Comparison of ENCODE assay signal across 15 mouse cellular contexts in genomic region chr8:107872121-107872520, GRCm38 (mm10).
DNase-seq lines count a peak whose midpoint lies in the region; ATAC-seq and TF ChIP-seq lines count a peak whose summit lies in the region.
"Had no signal": no experiment of that assay in that cellular context is flagged by ENCODE, and none has a peak within 500 bp of the region (broad histone marks: within the 10 kb centered on the region; RNA-seq: fewer than 3 reads in every experiment).

No protein-coding gene starts in this region.

- peaks cover 4% of the 10 kb centered on the region; the same call in 1 of the 2 replicates for H3K9me3 ChIP-seq in forebrain, embryonic 12.5 days
- H3K9me3 ChIP-seq in hindbrain, embryonic 11.5 days (ENCODE audit: control insufficient read depth, low read length): 0 out of 2 replicates have a peak, but pooled peaks cover 3% of the 10 kb centered on the region
- H3K9me3 ChIP-seq in limb, embryonic 13.5 days: peaks cover 5% of the 10 kb centered on the region; the same call in 1 of the 2 replicates
- H3K9me3 ChIP-seq in midbrain, postnatal 0 days (ENCODE audit: low read length): no peaks in the 10 kb centered on the region
- no peaks in the 10 kb centered on the region for H3K9me3 ChIP-seq in kidney, embryonic 14.5 days (ENCODE audit: control insufficient read depth, low read length)

- H3K4me2 ChIP-seq in forebrain, embryonic 12.5 days: peak overlapping the region; percentile 46
- H3K4me2 ChIP-seq in hindbrain, embryonic 11.5 days (replicated peaks; ENCODE audit: low read depth, low read length): peak overlapping the region; percentile 19; the same call in 1 of the 2 replicates
- peak overlapping the region; percentile 52 for H3K4me2 ChIP-seq in limb, embryonic 13.5 days (replicated peaks)
- peak overlapping the region; percentile 36 for H3K4me2 ChIP-seq in midbrain, postnatal 0 days (ENCODE audit: low read depth, low read length, poor library complexity, severe bottlenecking)
- no peak overlapping the region for H3K4me2 ChIP-seq in kidney, embryonic 14.5 days (replicated peaks; ENCODE audit: low read depth, low read length)
- H3K4me2 ChIP-seq: embryonic facial prominence, embryonic 15.5 days had no signal

- 0 out of 2 replicates have a peak, but pooled peaks cover 5% of the 10 kb centered on the region for H3K27me3 ChIP-seq in forebrain, embryonic 12.5 days
- no peaks in the 10 kb centered on the region for H3K27me3 ChIP-seq in hindbrain, embryonic 11.5 days (ENCODE audit: control insufficient read depth, insufficient read depth, low read length)
- H3K27me3 ChIP-seq in limb, embryonic 13.5 days: no peaks in the 10 kb centered on the region
- H3K27me3 ChIP-seq in midbrain, postnatal 0 days (ENCODE audit: insufficient read depth, low read length): no peaks in the 10 kb centered on the region
- no peaks in the 10 kb centered on the region for H3K27me3 ChIP-seq in kidney, embryonic 14.5 days (ENCODE audit: control insufficient read depth, insufficient read depth, low read length)
- H3K27me3 ChIP-seq: embryonic facial prominence, embryonic 15.5 days had no signal

- H3K4me3 ChIP-seq in forebrain, embryonic 12.5 days (replicated peaks): peak overlapping the region; percentile 19
- H3K4me3 ChIP-seq in hindbrain, embryonic 11.5 days (ENCODE audit: low read depth, low read length): no peak overlapping the region
- H3K4me3 ChIP-seq in limb, embryonic 13.5 days: peak overlapping the region; percentile 18; the same call in 1 of the 2 replicates
- H3K4me3 ChIP-seq in midbrain, postnatal 0 days (ENCODE audit: low read depth, low read length): no peak overlapping the region
- no peak overlapping the region for H3K4me3 ChIP-seq in kidney, embryonic 14.5 days (ENCODE audit: low read length)
- H3K4me3 ChIP-seq: embryonic facial prominence, embryonic 15.5 days had no signal

- no peak for ATAC-seq in forebrain, embryonic 12.5 days (ENCODE audit: low FRiP score)
- ATAC-seq in hindbrain, embryonic 11.5 days (ENCODE audit: low FRiP score): no peak
- no peak for ATAC-seq in limb, embryonic 13.5 days (ENCODE audit: low FRiP score, low read depth)
- ATAC-seq in midbrain, postnatal 0 days (ENCODE audit: low FRiP score): no peak
- no peak for ATAC-seq in kidney, embryonic 14.5 days (ENCODE audit: low FRiP score, low TSS enrichment)
- ATAC-seq: activated CD4-positive, CD25-positive, alpha-beta regulatory T cell, adult 4 months; lung, postnatal 0 days had no signal

- no peak overlapping the region for H3K27ac ChIP-seq in forebrain, embryonic 12.5 days
- H3K27ac ChIP-seq in hindbrain, embryonic 11.5 days (ENCODE audit: low read depth, low read length): no peak overlapping the region
- peak overlapping the region; percentile 23; the same call in 1 of the 2 replicates for H3K27ac ChIP-seq in limb, embryonic 13.5 days
- H3K27ac ChIP-seq in midbrain, postnatal 0 days (ENCODE audit: low read depth, low read length): no peak overlapping the region
- no peak overlapping the region for H3K27ac ChIP-seq in kidney, embryonic 14.5 days (ENCODE audit: low read depth, low read length)
- H3K27ac ChIP-seq: embryonic facial prominence, embryonic 15.5 days had no signal

- DNase-seq in hindbrain, embryonic 11.5 days (ENCODE audit: low spot score): no peak
- DNase-seq in midbrain, postnatal 0 days (ENCODE audit: low spot score): no peak
- no peak for DNase-seq in kidney, adult 9 months
- no peak for DNase-seq in c-Kit-positive CD71-positive TER-119-positive erythroid progenitor cells, embryonic 14.5 days (ENCODE audit: low spot score)
- no peak for DNase-seq in frontal cortex, postnatal 14 days (ENCODE audit: low spot score in 2 of 2)
- DNase-seq: cerebellum, adult 11-12 months; kidney, postnatal 14 days; right cerebral cortex, postnatal 25 days; thymus, adult 18-20 months had no signal

- no peak for TF ChIP-seq CTCF in midbrain, postnatal 0 days (IDR thresholded peaks at IDR 0.05)

- H3K36me3 ChIP-seq in forebrain, embryonic 12.5 days (replicated peaks): no peaks in the 10 kb centered on the region
- no peaks in the 10 kb centered on the region for H3K36me3 ChIP-seq in hindbrain, embryonic 11.5 days (ENCODE audit: control insufficient read depth, insufficient read depth, low read length)
- no peaks in the 10 kb centered on the region for H3K36me3 ChIP-seq in limb, embryonic 13.5 days
- H3K36me3 ChIP-seq in midbrain, postnatal 0 days (ENCODE audit: insufficient read depth, low read length): no peaks in the 10 kb centered on the region
- H3K36me3 ChIP-seq in kidney, embryonic 14.5 days (ENCODE audit: control insufficient read depth, insufficient read depth, low read length): no peaks in the 10 kb centered on the region
- H3K36me3 ChIP-seq: embryonic facial prominence, embryonic 15.5 days had no signal

- 16% methylated on average over 11 of the region's 11 CpGs for WGBS in forebrain, embryonic 12.5 days
- 49% methylated on average over 11 of the region's 11 CpGs for WGBS in hindbrain, embryonic 11.5 days
- WGBS in limb, embryonic 13.5 days: 44% methylated on average over 11 of the region's 11 CpGs
- whole genome bisulfite sequencing in midbrain, postnatal 0 days: 20% methylated on average over 11 of the region's 11 CpGs
- WGBS in kidney, embryonic 14.5 days: 74% methylated on average over 11 of the region's 11 CpGs

- H3K4me1 ChIP-seq in forebrain, embryonic 12.5 days: peaks cover 17% of the 10 kb centered on the region
- no peaks in the 10 kb centered on the region for H3K4me1 ChIP-seq in hindbrain, embryonic 11.5 days (replicated peaks; ENCODE audit: control insufficient read depth, insufficient read depth, low read length)
- H3K4me1 ChIP-seq in limb, embryonic 13.5 days: peaks cover 34% of the 10 kb centered on the region
- no peaks in the 10 kb centered on the region for H3K4me1 ChIP-seq in midbrain, postnatal 0 days (ENCODE audit: insufficient read depth, low read length)
- H3K4me1 ChIP-seq in kidney, embryonic 14.5 days (ENCODE audit: control insufficient read depth, insufficient read depth, low read length): no peaks in the 10 kb centered on the region
- H3K4me1 ChIP-seq: embryonic facial prominence, embryonic 15.5 days had no signal

- H3K9ac ChIP-seq in forebrain, embryonic 12.5 days: no peak overlapping the region
- H3K9ac ChIP-seq in hindbrain, embryonic 11.5 days (ENCODE audit: low read depth, low read length): 0 out of 2 replicates have a peak overlapping the region, but pooled peaks have one; percentile 15
- H3K9ac ChIP-seq in limb, embryonic 13.5 days: peak overlapping the region; percentile 32; the same call in 1 of the 2 replicates
- H3K9ac ChIP-seq in midbrain, postnatal 0 days (replicated peaks; ENCODE audit: low read length, poor library complexity, severe bottlenecking): no peak overlapping the region
- no peak overlapping the region for H3K9ac ChIP-seq in kidney, embryonic 14.5 days (ENCODE audit: low read depth, low read length)
- H3K9ac ChIP-seq: embryonic facial prominence, embryonic 15.5 days had no signal

Comparison
In these comparisons a context has a peak if more than half of its experiments do, and no peak if none do; other contexts are left out.
1. H3K4me3 ChIP-seq: peak in forebrain, embryonic 12.5 days (single experiment) and limb, embryonic 13.5 days (single experiment); none in hindbrain, embryonic 11.5 days (single experiment), midbrain, postnatal 0 days (single experiment) and kidney, embryonic 14.5 days (single experiment).
2. H3K9ac ChIP-seq: peak in hindbrain, embryonic 11.5 days (single experiment) and limb, embryonic 13.5 days (single experiment); none in forebrain, embryonic 12.5 days (single experiment), midbrain, postnatal 0 days (single experiment) and kidney, embryonic 14.5 days (single experiment).